10 mouse cellular contexts compared by ENCODE assay signal in the genomic region with DNA sequence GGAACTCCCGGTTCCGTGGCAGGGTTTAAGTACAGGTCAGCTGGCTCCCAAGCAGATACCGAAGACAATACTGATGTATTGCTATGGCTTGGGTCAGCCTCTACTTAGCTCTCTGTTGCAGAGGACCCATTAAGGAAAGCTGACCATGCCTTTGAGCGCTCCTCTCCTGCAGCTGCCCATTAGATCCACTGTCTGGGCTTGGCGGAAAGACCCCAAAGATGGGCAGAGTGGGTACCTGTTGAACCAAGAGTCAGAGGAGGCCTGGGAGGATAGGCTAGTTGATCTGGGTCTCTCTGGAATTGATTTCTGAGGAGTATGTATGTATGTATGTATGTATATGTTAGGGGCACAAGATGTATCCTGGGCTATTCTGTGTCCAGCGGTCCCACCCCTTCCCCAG. TPM values are rescaled to one million over a fixed set of nuclear protein-coding genes. Genes with fewer than 3 reads are reported as not detected.
DNase-seq lines count a peak whose midpoint lies in the region; ATAC-seq and TF ChIP-seq lines count a peak whose summit lies in the region.
"Had no signal": no experiment of that assay in that cellular context is flagged by ENCODE, and none has a peak within 500 bp of the region (broad histone marks: within the 10 kb centered on the region; RNA-seq: fewer than 3 reads in every experiment).

No protein-coding gene starts in this region.

- no peak for TF ChIP-seq POLR2A in thymus, adult 2 months (IDR thresholded peaks at IDR 0.05; ENCODE audit: control insufficient read depth, extremely low read depth, insufficient read depth, low read length, poor library complexity)

- peaks cover 67% of the 10 kb centered on the region for H3K27me3 ChIP-seq in heart, embryonic 11.5 days (ENCODE audit: control insufficient read depth, insufficient read depth, low read length)
- peaks cover 77% of the 10 kb centered on the region for H3K27me3 ChIP-seq in E14TG2a.4 (ENCODE audit: insufficient read depth, low read length)
- H3K27me3 ChIP-seq in heart, embryonic 16.5 days (ENCODE audit: control insufficient read depth, insufficient read depth, low read length), result peaks cover 28% of the 10 kb centered on the region
- H3K27me3 ChIP-seq in midbrain, embryonic 10.5 days (ENCODE audit: low read depth, poor library complexity, severe bottlenecking), result peaks cover 100% of the 10 kb centered on the region
- peaks cover 15% of the 10 kb centered on the region; the same call in 1 of the 2 replicates for H3K27me3 ChIP-seq in thymus, adult 2 months (ENCODE audit: control insufficient read depth, insufficient read depth, low read length)

- intact Hi-C loops in heart, postnatal 36 days (cut with DNase I), result loop anchor here (1.0 to 5.0 kb wide), 5 partner anchors 22 to 260 kb away; no protein-coding TSS in a partner anchor

- H3K36me3 ChIP-seq in heart, embryonic 11.5 days (ENCODE audit: control insufficient read depth, insufficient read depth, low read length), result no peaks in the 10 kb centered on the region
- H3K36me3 ChIP-seq in E14TG2a.4 (ENCODE audit: insufficient read depth, low read length), result no peaks in the 10 kb centered on the region
- H3K36me3 ChIP-seq in heart, embryonic 16.5 days (ENCODE audit: control insufficient read depth, insufficient read depth), result no peaks in the 10 kb centered on the region
- no peaks in the 10 kb centered on the region for H3K36me3 ChIP-seq in midbrain, embryonic 10.5 days
- no peaks in the 10 kb centered on the region for H3K36me3 ChIP-seq in thymus, adult 2 months (ENCODE audit: control insufficient read depth, insufficient read depth, low read length)

- no peak overlapping the region for H3K4me3 ChIP-seq in heart, embryonic 11.5 days (ENCODE audit: low read depth, low read length)
- peak overlapping the region; percentile 82 for H3K4me3 ChIP-seq in E14TG2a.4 (replicated peaks; ENCODE audit: low read length)
- no peak overlapping the region for H3K4me3 ChIP-seq in heart, embryonic 16.5 days (ENCODE audit: low read length)
- H3K4me3 ChIP-seq in midbrain, embryonic 10.5 days, result peak overlapping the region; percentile 68
- no peak overlapping the region for H3K4me3 ChIP-seq in thymus, adult 2 months (ENCODE audit: control insufficient read depth, insufficient read depth, low read length)

- H3K9ac ChIP-seq in heart, embryonic 11.5 days (ENCODE audit: low read depth, low read length), result peak overlapping the region; percentile 4; the same call in 1 of the 2 replicates
- H3K9ac ChIP-seq in heart, embryonic 16.5 days (ENCODE audit: low read length), result no peak overlapping the region

- peak overlapping the region; percentile 54; the same call in 1 of the 2 replicates for H3K27ac ChIP-seq in heart, embryonic 11.5 days (ENCODE audit: low read depth, low read length)
- H3K27ac ChIP-seq in heart, embryonic 16.5 days (ENCODE audit: low read length), result no peak overlapping the region
- peak overlapping the region; percentile 82 for H3K27ac ChIP-seq in midbrain, embryonic 10.5 days (replicated peaks)
- H3K27ac ChIP-seq in thymus, adult 2 months (ENCODE audit: control insufficient read depth, insufficient read depth, low read length), result no peak overlapping the region

- no peak for DNase-seq in heart, postnatal 36 days
- DNase-seq in midbrain, embryonic 10.5 days (ENCODE audit: low spot score), result no peak
- no peak for DNase-seq in adrenal gland, adult (ENCODE audit: inconsistent age in 2 of 2, low spot score in 1 of 2)
- DNase-seq in thymus, adult 2 months, result no peak
- DNase-seq: cerebellum, adult 9-10 months had no signal

- H3K4me2 ChIP-seq in heart, embryonic 11.5 days, result peak overlapping the region; percentile 94
- H3K4me2 ChIP-seq in heart, embryonic 16.5 days (ENCODE audit: low read depth, low read length), result peak overlapping the region; percentile 36; the same call in 1 of the 2 replicates

- no peak for TF ChIP-seq CTCF in E14TG2a.4 (conservative IDR thresholded peaks at IDR 0.05; ENCODE audit: low read length)
- TF ChIP-seq CTCF in thymus, adult 2 months (IDR thresholded peaks at IDR 0.05; ENCODE audit: borderline replicate concordance, control insufficient read depth, extremely low read depth, insufficient read depth, low read length, poor library complexity), result no peak

- peaks cover 26% of the 10 kb centered on the region for H3K4me1 ChIP-seq in heart, embryonic 11.5 days (ENCODE audit: control insufficient read depth, insufficient read depth, low read length)
- peaks cover 63% of the 10 kb centered on the region for H3K4me1 ChIP-seq in E14TG2a.4 (replicated peaks; ENCODE audit: low read depth, low read length)
- peaks cover 21% of the 10 kb centered on the region for H3K4me1 ChIP-seq in heart, embryonic 16.5 days (ENCODE audit: control insufficient read depth, insufficient read depth, low read length)
- peaks cover 84% of the 10 kb centered on the region for H3K4me1 ChIP-seq in midbrain, embryonic 10.5 days
- H3K4me1 ChIP-seq in thymus, adult 2 months (replicated peaks; ENCODE audit: control insufficient read depth, insufficient read depth, low read length), result peaks cover 4% of the 10 kb centered on the region; the same call in 1 of the 2 replicates

- H3K9me3 ChIP-seq in heart, embryonic 11.5 days (replicated peaks; ENCODE audit: control insufficient read depth, low read length), result no peaks in the 10 kb centered on the region
- H3K9me3 ChIP-seq in E14TG2a.4 (ENCODE audit: low read length), result no peaks in the 10 kb centered on the region
- H3K9me3 ChIP-seq in heart, embryonic 16.5 days (replicated peaks; ENCODE audit: control insufficient read depth, low read length), result no peaks in the 10 kb centered on the region
- H3K9me3 ChIP-seq in midbrain, embryonic 10.5 days (replicated peaks), result no peaks in the 10 kb centered on the region

- no peak for ATAC-seq in heart, embryonic 11.5 days (replicated peaks; ENCODE audit: insufficient number of reproducible peaks, low FRiP score, low TSS enrichment)
- ATAC-seq in heart, embryonic 16.5 days (replicated peaks; ENCODE audit: extremely low read depth, insufficient read depth, low FRiP score), result no peak
- ATAC-seq in frontal cortex, adult (ENCODE audit: low TSS enrichment), result no peak

- 38% methylated on average over 6 of the region's 6 CpGs for WGBS in heart, embryonic 11.5 days (ENCODE audit: insufficient replicate concordance)
- 46% methylated on average over 6 of the region's 6 CpGs for WGBS in heart, embryonic 16.5 days
- 43% methylated on average over 6 of the region's 6 CpGs for WGBS in midbrain, embryonic 10.5 days
- WGBS in thymus, adult 2 months, result 90% methylated on average over 6 of the region's 6 CpGs

RNA-seq across cellular contexts. Expression of a gene that starts 1.9 kb away (rescaled TPM):
- polyA plus RNA-seq in heart, embryonic 11.5 days (2014; fragmentation: Nextera tagmentation; extraction: Ambion mirVana), result 1.3 and 1.6 TPM in 2 replicates
- 1 to 10 TPM; 6.0 to 6.2 TPM for total RNA-seq in heart, postnatal 36 days (2021)
- 2.7 and 2.9 TPM in 2 replicates for polyA plus RNA-seq in heart, embryonic 16.5 days (2015; fragmentation: Nextera tagmentation; extraction: Ambion mirVana)
- polyA plus RNA-seq in midbrain, embryonic 10.5 days (2016; fragmentation: Nextera tagmentation; extraction: Ambion mirVana), result 7.8 and 9.7 TPM in 2 replicates
- polyA plus RNA-seq in thymus, adult 2 months (2012; rRNA removed), result 1.3 and 2.2 TPM in 2 replicates

RNA-seq across cellular contexts. Expression of a gene that starts 18.1 kb away (rescaled TPM):
- polyA plus RNA-seq in heart, embryonic 11.5 days (2014; fragmentation: Nextera tagmentation; extraction: Ambion mirVana), result not detected in 2 replicates
- total RNA-seq in heart, postnatal 36 days (2021), result not detected
- polyA plus RNA-seq in heart, embryonic 16.5 days (2015; fragmentation: Nextera tagmentation; extraction: Ambion mirVana), result not detected in 2 replicates
- 5.3 and 8.7 TPM in 2 replicates for polyA plus RNA-seq in midbrain, embryonic 10.5 days (2016; fragmentation: Nextera tagmentation; extraction: Ambion mirVana)
- 0.28 TPM in 1 of 2 replicates, not detected in the other for polyA plus RNA-seq in thymus, adult 2 months (2012; rRNA removed)
- total RNA-seq: gastrocnemius, adult 18-20 months had no signal

Comparison
In these comparisons a context has a peak if more than half of its experiments do, and no peak if none do; other contexts are left out.
1. H3K27ac ChIP-seq: peak in heart, embryonic 11.5 days (single experiment) and midbrain, embryonic 10.5 days (single experiment); none in heart, embryonic 16.5 days (single experiment) and thymus, adult 2 months (single experiment).
2. H3K4me3 ChIP-seq: peak in E14TG2a.4 (single experiment) and midbrain, embryonic 10.5 days (single experiment); none in heart, embryonic 11.5 days (single experiment), heart, embryonic 16.5 days (single experiment) and thymus, adult 2 months (single experiment).